Mouse (Mus musculus): ENCODE results near the gene Vmn1r199.
"Not testable (repeated sequence)": the region's sequence is repeated elsewhere in the genome, so short reads cannot be mapped to it uniquely, and the experiment has no call there.

Gene Vmn1r199

GRCm38 (mm10) chr13:22379518-22379917, at the start of gene Vmn1r199:
TSS of gene Vmn1r199 (plus strand) at chr13:22379818.
- no peak for DNase-seq

- no peak for DNase-seq
These were observed 46.3 kb upstream of the Vmn1r199 start for GRCm38 (mm10) chr13:22333269-22333668.

- no peak for DNase-seq
These were observed 44.1 kb upstream of the Vmn1r199 start for GRCm38 (mm10) chr13:22335565-22335964.

GRCm38 (mm10) chr13:22350064-22350463, 29.6 kb upstream of the Vmn1r199 start, which contains the start of gene Vmn1r198:
TSS of gene Vmn1r198 (plus strand) at chr13:22350364.
- DNase-seq: no peak

GRCm38 (mm10) chr13:22350813-22351212, 28.8 kb upstream of the Vmn1r199 start:
- no peak for DNase-seq

- DNase-seq: not testable (repeated sequence)
These were observed 1.5 kb downstream of the Vmn1r199 start for GRCm38 (mm10) chr13:22381128-22381527.

- no peak for DNase-seq
These were observed 3.8 kb downstream of the Vmn1r199 start for GRCm38 (mm10) chr13:22383401-22383800.

- no peak for DNase-seq
These were observed 7.4 kb downstream of the Vmn1r199 start for GRCm38 (mm10) chr13:22387050-22387449.

GRCm38 (mm10) chr13:22390073-22390472, 10.5 kb downstream of the Vmn1r199 start, which contains the start of gene Vmn1r200:
TSS of gene Vmn1r200 (plus strand) at chr13:22390373.
- peak; percentile 42 for DNase-seq

- DNase-seq: no peak
These were observed 23.4 kb downstream of the Vmn1r199 start for GRCm38 (mm10) chr13:22402978-22403377.
